Mouse (Mus musculus) intestine, embryonic 14.5 days (tissue): ENCODE measurements around the gene Mboat2. TPM values are rescaled to one million over a fixed set of nuclear protein-coding genes. Genes with fewer than 3 reads are reported as not detected.

ENCODE experiments used
- ATAC-seq: fragments of 200-750 bp; cut with Nextera tagmentation; replicated peaks from 2 replicates; pipeline ENCODE4 v1.8.0; 2017; ENCODE audit warnings: low read depth, moderate number of reproducible peaks, moderate TSS enrichment, moderate library complexity; ENCODE audit not compliant: low FRiP score, low TSS enrichment
- DNase-seq: peaks from one replicate; pipeline ENCODE4 v3.0.0-alpha.2; 2018; ENCODE audit warnings: low spot score
- H3K27ac ChIP-seq: fragments of 300-500 bp; sonication (generic); 2 replicates; pipeline ENCODE4 v1.5.1; 2014; ENCODE audit warnings: low read depth, mild to moderate bottlenecking, control low read depth
- H3K27me3 ChIP-seq: fragments of 300-500 bp; sonication (generic); replicated peaks from 2 replicates; pipeline ENCODE4 v1.6.1; 2014; ENCODE audit warnings: low read length, control low read depth; ENCODE audit not compliant: control insufficient read depth, insufficient read depth
- H3K36me3 ChIP-seq: fragments of 300-500 bp; sonication (generic); 2 replicates; pipeline ENCODE4 v1.6.1; 2014; ENCODE audit warnings: low read length, control low read depth; ENCODE audit not compliant: control insufficient read depth, insufficient read depth
- H3K4me1 ChIP-seq: fragments of 300-500 bp; sonication (generic); replicated peaks from 2 replicates; pipeline ENCODE4 v1.6.1; 2014; ENCODE audit warnings: low read length, control low read depth, mixed read lengths; ENCODE audit not compliant: control insufficient read depth, insufficient read depth
- H3K4me2 ChIP-seq: fragments of 300-500 bp; sonication (generic); 2 replicates; pipeline ENCODE4 v1.6.1; 2014; ENCODE audit warnings: low read length
- H3K4me3 ChIP-seq: fragments of 300-500 bp; sonication (generic); 2 replicates; pipeline ENCODE4 v1.5.1; 2014; ENCODE audit warnings: low read depth, low read length, control low read depth, mixed read lengths
- H3K9ac ChIP-seq: fragments of 300-500 bp; sonication (generic); 2 replicates; pipeline ENCODE4 v1.6.1; 2014; ENCODE audit warnings: mild to moderate bottlenecking, low read length
- H3K9me3 ChIP-seq: fragments of 300-500 bp; sonication (generic); 2 replicates; pipeline ENCODE4 v1.6.1; 2016; ENCODE audit warnings: low read length, control low read depth; ENCODE audit not compliant: control insufficient read depth
- WGBS: fragments of 180-500 bp; shearing (Covaris S2); extraction: QIAGEN DNeasy Blood & Tissue Kit; methylation state at CpG from one replicate; pipeline ENCODE4 v1.1.7; 2014; 5-methylcytosine and 5-hydroxymethylcytosine counted together
- polyA plus RNA-seq: library from polyadenylated mRNA; unstranded; fragments of >200 nt; fragmentation: Nextera tagmentation; extraction: Ambion mirVana; gene quantifications from 2 replicates; pipeline ENCODE4 v1.2.1, GENCODE M21; 2014

Gene Mboat2
- polyA plus RNA-seq, 1 experiment from 2014 or later: 31.6 TPM

DNA sequence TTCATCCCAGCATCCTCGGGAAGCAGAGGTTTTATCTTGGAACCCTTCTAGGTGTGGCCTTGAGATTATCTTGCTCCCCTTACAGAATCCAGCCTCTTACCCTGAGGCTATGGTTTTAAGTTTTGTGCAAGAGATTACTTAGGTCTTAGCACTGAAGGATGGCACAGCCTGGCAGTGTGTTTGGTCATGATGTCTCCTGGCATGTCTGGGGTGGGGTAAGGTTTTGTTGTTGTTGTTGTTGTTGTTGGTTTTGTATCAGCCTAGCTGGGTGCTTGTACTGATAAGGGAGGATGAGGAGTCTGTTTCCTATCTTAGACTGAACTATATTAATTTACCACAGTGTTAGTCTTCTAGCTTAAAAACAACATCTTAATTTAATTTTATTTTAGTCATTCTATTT is 105.6 kb downstream of the Mboat2 start:
- Histone ChIP-seq H3K27ac (no peak overlapping the region), H3K4me2 (no peak overlapping the region), H3K4me3 (no peak overlapping the region), H3K27me3 (no peaks in the 10 kb centered on the region), H3K4me1 (no peaks in the 10 kb centered on the region), H3K9ac (no peak overlapping the region), H3K9me3 (no peaks in the 10 kb centered on the region), H3K36me3 (peaks cover 10% of the 10 kb centered on the region; the same call in 1 of the 2 replicates)
- WGBS: 44% methylated on average over 1 of the region's 1 CpGs
- no peak for DNase-seq
- no peak for ATAC-seq

DNA sequence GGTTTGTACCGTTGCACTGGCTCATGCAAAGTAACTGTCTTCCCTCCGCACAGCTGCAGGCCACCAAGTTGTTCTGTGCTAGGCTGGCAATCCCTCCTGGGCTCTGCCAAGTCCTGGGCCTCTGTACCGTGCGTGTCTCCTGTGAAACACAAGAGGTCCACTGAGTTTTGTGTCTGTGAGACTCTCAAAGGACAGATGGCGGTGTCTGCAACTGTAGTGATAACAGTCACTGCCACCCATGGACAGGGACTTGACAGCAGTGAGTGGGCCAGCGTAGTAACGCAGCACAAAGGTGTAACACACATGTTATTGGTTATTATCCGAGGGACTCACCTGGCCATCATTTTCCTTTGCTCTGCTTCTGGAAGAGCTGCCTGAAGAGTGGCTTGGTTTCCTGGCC is 108.7 kb downstream of the Mboat2 start:
- WGBS: 95% methylated on average over 8 of the region's 8 CpGs
- no peaks in the 10 kb centered on the region for H3K4me1 ChIP-seq
- H3K27me3 ChIP-seq: no peaks in the 10 kb centered on the region
- DNase-seq: no peak
- H3K9me3 ChIP-seq: no peaks in the 10 kb centered on the region
- no peak for ATAC-seq
- H3K36me3 ChIP-seq: peaks cover 20% of the 10 kb centered on the region; the same call in 1 of the 2 replicates
- no peak overlapping the region for H3K9ac ChIP-seq
- no peak overlapping the region for H3K27ac ChIP-seq
- no peak overlapping the region for H3K4me3 ChIP-seq
- H3K4me2 ChIP-seq: no peak overlapping the region

DNA sequence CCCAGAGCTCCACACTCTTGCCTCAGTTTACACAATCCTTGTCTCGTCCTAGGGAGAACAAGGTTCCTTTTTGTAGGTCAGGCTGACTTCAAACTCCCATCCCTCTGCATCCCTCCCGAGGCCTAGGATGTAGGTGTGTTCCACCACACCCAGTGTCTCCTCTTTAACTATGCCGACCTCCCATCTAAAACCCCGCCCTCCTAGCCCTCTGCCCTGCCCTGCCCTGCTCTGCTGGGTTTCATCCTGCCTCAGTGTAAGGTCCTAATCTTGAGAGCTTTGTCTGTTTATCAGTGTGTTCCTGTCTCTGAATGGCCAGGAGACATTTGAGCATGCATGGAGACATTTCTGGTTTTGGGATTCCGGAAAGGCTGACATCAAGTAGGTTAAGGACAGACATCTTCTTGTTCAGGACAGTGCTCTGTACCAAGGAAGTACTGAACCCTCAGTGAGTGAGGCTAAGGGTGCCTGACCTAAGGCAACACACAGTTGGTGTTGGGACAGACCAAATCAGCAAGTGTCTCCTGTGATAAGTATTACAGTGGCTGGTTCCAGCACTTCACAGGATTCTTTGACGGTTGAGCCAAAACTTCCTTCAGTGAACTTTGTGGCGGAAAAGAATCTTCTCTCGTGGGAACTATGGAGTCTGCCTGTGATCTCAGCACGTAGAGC is 112.1 kb downstream of the Mboat2 start:
- WGBS: 81% methylated on average over 9 of the region's 9 CpGs
- Histone ChIP-seq H3K4me2 (no peak overlapping the region), H3K36me3 (peaks cover 32% of the 10 kb centered on the region; the same call in 1 of the 2 replicates), H3K4me1 (no peaks in the 10 kb centered on the region), H3K9me3 (no peaks in the 10 kb centered on the region), H3K4me3 (no peak overlapping the region), H3K27ac (no peak overlapping the region), H3K9ac (no peak overlapping the region), H3K27me3 (no peaks in the 10 kb centered on the region)
- ATAC-seq (no peak), DNase-seq (no peak)

DNA sequence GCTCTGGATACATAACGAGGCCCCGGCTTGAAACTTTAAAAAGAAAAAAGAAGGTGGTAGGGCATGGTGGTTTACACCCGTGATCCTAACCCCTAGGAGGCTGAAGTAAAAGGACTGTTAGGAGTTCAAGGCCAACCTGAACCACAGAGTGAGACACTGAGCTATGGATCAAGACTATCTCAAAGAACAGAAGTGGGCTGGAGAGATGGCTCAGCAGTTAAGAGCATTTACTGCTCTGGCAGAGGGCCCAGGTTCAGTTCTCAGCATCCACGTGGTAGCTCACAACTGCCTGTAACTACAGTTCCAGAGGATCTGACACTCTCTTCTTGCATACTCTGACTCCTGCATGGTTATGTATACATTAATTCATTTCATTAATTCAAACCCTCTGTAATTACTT is 112.7 kb downstream of the Mboat2 start:
- no peak overlapping the region for H3K9ac ChIP-seq
- H3K4me3 ChIP-seq: no peak overlapping the region
- no peaks in the 10 kb centered on the region for H3K4me1 ChIP-seq
- H3K4me2 ChIP-seq: no peak overlapping the region
- H3K36me3 ChIP-seq: peaks cover 32% of the 10 kb centered on the region; the same call in 1 of the 2 replicates
- ATAC-seq: no peak
- 91% methylated on average over 4 of the region's 4 CpGs for WGBS
- no peak overlapping the region for H3K27ac ChIP-seq
- no peaks in the 10 kb centered on the region for H3K9me3 ChIP-seq
- no peaks in the 10 kb centered on the region for H3K27me3 ChIP-seq
- no peak for DNase-seq

DNA sequence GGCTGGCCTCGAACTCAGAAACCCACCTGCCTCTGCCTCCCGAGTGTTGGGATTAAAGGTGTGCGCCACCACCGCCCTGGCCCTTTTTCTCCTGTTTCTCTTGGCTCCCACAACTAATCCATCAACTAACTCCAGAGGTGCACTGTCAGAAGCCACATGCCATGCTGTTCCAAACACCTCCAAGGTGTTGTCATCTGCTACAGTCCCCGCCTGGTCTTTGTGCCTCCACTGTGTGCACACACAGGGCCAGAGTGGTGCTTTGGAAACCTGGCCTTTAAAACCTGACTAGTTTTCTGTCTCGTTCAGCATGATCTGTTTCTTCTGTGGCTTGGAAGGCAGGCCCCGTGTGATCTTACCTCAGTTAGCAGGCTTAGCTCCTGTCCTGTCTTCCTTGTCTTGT is 113.9 kb downstream of the Mboat2 start:
- Histone ChIP-seq H3K9ac (no peak overlapping the region), H3K27me3 (no peaks in the 10 kb centered on the region), H3K4me1 (no peaks in the 10 kb centered on the region), H3K4me3 (no peak overlapping the region), H3K36me3 (peaks cover 34% of the 10 kb centered on the region; the same call in 1 of the 2 replicates), H3K4me2 (no peak overlapping the region), H3K9me3 (no peaks in the 10 kb centered on the region), H3K27ac (no peak overlapping the region)
- ATAC-seq: no peak
- no peak for DNase-seq
- 88% methylated on average over 7 of the region's 7 CpGs for WGBS

DNA sequence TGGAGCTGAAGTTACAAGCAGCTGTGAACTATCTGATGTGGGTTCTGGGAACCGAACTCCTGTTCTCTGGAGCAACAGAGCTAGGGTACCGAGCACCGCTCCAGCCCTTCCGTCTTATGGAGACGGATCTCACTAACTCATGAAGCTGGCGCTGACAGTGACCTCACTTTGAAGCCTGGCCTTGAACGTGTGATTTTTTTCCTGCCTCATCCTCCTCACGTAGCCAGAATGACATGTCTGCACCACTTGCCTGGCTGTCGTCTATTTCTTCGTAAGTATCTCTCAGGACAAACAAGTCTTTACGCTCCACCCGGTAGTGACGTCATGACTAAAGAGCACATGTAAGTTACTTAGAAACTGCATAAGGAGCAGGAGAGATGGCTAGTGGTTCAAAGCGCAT is 116.4 kb downstream of the Mboat2 start:
- Histone ChIP-seq H3K4me3 (no peak overlapping the region), H3K4me1 (no peaks in the 10 kb centered on the region), H3K27ac (no peak overlapping the region), H3K36me3 (peaks cover 39% of the 10 kb centered on the region), H3K9me3 (peaks cover 4% of the 10 kb centered on the region; the same call in 1 of the 2 replicates), H3K27me3 (no peaks in the 10 kb centered on the region), H3K9ac (no peak overlapping the region), H3K4me2 (no peak overlapping the region)
- 90% methylated on average over 14 of the region's 14 CpGs for WGBS
- ATAC-seq (no peak), DNase-seq (no peak)

DNA sequence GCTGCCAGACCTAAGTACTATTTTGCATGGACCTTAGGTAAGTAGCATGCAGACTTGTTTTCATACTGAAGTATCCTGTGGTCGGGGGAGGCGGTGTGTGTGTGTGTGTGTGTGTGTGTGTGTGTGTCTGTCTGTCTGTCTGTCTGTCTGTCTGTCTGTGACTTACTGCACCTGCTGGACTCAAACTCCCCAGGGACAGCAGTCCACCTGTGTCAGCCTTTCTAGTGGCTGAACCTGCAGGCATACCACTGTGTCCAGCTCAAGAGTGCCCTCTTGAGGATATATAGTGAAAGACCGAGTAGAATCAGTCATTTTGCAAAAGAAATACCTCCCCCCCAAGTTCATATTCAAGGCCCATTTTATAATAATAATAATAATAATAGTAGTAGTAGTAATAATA is 117.7 kb downstream of the Mboat2 start:
- Histone ChIP-seq H3K9ac (no peak overlapping the region), H3K9me3 (peaks cover 4% of the 10 kb centered on the region; the same call in 1 of the 2 replicates), H3K27ac (no peak overlapping the region), H3K4me2 (no peak overlapping the region), H3K36me3 (peaks cover 33% of the 10 kb centered on the region; the same call in 1 of the 2 replicates), H3K27me3 (no peaks in the 10 kb centered on the region), H3K4me3 (no peak overlapping the region), H3K4me1 (no peaks in the 10 kb centered on the region)
- ATAC-seq (0 out of 2 replicates have a peak, but pooled peaks have one; percentile 28), DNase-seq (no peak)
- WGBS: 64% methylated on average over 3 of the region's 3 CpGs

DNA sequence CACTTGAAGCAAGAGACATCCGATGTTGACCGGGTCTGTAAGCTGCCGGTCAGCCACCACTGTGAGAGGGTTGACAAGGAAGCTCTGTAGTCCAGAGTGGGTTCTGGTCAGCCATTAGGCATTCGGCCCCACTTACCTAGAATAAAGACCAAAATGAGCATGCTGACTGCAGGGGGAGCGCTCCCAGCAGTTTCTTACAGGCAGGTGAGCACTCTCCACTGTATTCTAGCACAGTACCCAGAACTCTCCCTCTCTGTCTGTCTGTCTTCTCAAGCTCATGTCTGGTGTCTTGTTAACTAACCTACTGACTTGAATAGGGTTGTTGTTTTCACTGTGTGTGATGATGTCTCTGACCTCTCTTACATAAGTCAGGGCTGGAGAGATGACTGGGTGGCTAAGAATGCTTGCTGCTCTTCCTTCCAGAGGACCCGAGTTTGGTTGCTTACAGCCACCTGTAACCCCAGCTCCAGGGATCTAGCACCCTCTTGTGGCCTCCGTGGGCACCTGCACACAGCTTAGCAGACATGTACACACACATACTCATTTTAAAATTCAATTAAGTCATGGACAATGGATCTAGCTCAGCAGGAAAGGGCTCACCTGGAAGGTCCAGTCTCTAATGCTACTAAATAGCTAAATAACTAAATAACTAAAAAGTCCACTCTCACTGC is 119.8 kb downstream of the Mboat2 start:
- no peak overlapping the region for H3K27ac ChIP-seq
- no peak overlapping the region for H3K4me2 ChIP-seq
- DNase-seq (no peak), ATAC-seq (no peak)
- no peaks in the 10 kb centered on the region for H3K4me1 ChIP-seq
- H3K36me3 ChIP-seq: peaks cover 41% of the 10 kb centered on the region; the same call in 1 of the 2 replicates
- peaks cover 4% of the 10 kb centered on the region; the same call in 1 of the 2 replicates for H3K9me3 ChIP-seq
- H3K27me3 ChIP-seq: no peaks in the 10 kb centered on the region
- H3K9ac ChIP-seq: no peak overlapping the region
- WGBS: 88% methylated on average over 7 of the region's 7 CpGs
- no peak overlapping the region for H3K4me3 ChIP-seq
